Mouse (Mus musculus) cortical plate, adult 2 months (tissue): ENCODE measurements around the gene Csnk2a2. TPM values are rescaled to one million over a fixed set of nuclear protein-coding genes. Genes with fewer than 3 reads are reported as not detected.
A peak's percentile ranks its signal among the peaks of the same experiment; 100 is the strongest.

Experiments used
- H3K27ac ChIP-seq: fragments of 200-500 bp; 2 replicates; pipeline ENCODE4 v1.5.1; 2012; ENCODE audit warnings: low read length, control low read depth, inconsistent platforms; ENCODE audit not compliant: insufficient read depth
- H3K4me1 ChIP-seq: fragments of 200-500 bp; 2 replicates; pipeline ENCODE4 v1.6.1; 2011; ENCODE audit warnings: low read length; ENCODE audit not compliant: control insufficient read depth, insufficient read depth
- H3K4me3 ChIP-seq: fragments of 200-500 bp; 2 replicates; pipeline ENCODE4 v1.5.1; 2011; ENCODE audit warnings: mild to moderate bottlenecking, low read length, control low read depth; ENCODE audit not compliant: insufficient read depth
- CTCF ChIP-seq: fragments of 200-500 bp; IDR thresholded peaks from 2 replicates; pipeline ENCODE4 v1.5.1; 2011; ENCODE audit warnings: mild to moderate bottlenecking, control low read depth, low read length; ENCODE audit not compliant: insufficient read depth; ENCODE audit errors: extremely low read depth
- POLR2A ChIP-seq: fragments of 200-500 bp; IDR thresholded peaks from 2 replicates; pipeline ENCODE4 v1.6.1; 2011; ENCODE audit warnings: mild to moderate bottlenecking, low read length, control low read depth; ENCODE audit not compliant: insufficient read depth; ENCODE audit errors: extremely low read depth
- polyA plus RNA-seq: library from polyadenylated mRNA; depleted of rRNA; stranded (reverse); fragments of >200 nt; gene quantifications from 2 replicates; pipeline ENCODE4 v1.2.3, GENCODE M21; 2012

Gene Csnk2a2
- polyA plus RNA-seq, 1 experiment: 51.3 TPM

DNA sequence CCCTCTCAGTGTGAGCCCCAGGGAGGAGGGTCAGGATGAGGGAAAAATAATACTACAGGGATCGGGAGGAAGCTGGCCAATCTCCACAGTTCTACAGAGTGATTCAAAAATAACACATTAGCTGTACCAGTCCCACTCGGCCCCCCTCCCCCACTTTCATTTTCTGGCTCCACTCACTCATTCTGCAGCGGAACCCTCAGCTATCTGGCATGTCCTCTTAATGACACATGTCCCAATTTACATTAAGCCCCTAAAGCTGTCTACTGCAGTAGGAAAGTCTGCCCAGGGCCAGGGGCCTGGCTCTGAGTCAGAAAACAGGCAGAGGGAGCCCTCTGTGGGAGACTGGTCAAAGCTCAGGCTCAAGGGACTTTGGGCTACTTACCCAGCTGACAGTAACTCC, 59.9 kb downstream of the Csnk2a2 start:
- no peak overlapping the region for H3K4me3 ChIP-seq
- peaks cover 22% of the 10 kb centered on the region for H3K4me1 ChIP-seq

DNA sequence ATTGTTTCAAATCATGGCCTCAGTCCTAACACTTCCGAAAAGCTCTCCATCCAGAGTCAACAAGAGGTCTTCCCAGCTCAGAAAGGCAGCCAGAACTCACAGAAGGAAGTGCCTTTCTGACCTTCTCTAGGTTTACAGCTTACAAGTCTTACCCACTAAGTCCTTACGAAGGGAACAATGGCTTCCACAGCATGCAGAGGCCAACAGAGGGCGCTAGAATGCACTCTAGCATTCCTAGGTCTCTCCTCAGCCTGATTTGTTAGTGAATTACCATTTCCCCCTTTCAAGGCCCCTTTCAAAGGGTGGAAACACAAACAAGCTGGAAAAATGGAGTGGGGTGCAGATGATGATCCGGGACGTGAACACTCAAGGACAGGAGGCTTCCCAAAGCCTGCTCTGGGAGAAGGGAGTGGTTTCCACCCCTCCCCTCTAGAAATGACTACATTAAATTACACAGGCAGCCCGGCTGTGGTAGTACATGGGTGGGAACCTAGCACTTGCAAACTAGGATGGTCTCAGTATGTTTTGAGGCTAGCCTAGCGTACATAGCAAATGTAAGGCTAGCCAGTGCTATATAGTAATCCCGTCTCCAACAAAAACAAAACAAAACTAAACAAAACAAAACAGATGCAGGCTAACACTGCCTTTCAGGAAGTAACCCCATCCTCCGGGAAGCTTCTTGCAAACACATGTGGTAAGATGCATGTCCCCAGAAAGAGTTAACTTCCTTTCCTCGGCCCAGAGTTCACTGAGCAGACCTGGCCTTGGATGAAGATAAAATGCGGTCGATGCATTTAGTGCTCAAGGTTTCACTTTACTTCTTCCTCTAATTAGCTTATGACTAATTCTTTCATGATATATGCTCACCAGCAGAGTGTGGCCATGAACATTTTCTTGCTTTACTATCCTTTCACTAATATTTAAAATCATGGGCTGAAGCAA, 62.0 kb downstream of the Csnk2a2 start:
- H3K27ac ChIP-seq: no peak overlapping the region
- TF ChIP-seq POLR2A (no peak), CTCF (peak; percentile 80)

More for the DNA sequence above, 59.9 kb downstream of the Csnk2a2 start:
- TF ChIP-seq POLR2A (no peak), CTCF (peak; percentile 34; the same call in 1 of the 2 replicates)
- H3K27ac ChIP-seq: no peak overlapping the region

DNA sequence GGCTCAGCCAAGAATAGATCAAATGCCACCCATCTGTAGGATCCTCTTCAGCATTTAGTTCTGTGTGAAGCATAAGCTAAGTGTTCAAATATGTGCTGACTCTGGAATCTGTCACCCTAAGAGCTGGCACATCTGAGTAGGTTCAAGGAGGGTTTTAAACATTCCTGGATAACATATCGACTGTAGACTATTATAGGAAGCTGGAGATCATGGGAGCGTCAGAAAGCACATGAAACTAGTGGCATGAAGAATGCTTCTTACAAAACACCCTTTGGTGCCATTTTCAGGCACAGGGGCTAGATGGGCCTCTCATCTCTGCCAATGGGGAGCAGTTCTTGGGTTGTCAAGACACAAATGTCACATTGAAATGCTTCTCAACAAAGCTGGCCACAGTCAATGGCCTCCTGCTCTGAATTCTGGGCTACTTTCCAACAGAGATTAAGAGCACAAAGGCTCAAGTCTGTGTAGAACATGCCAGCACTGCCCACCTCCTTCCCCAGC, 63.0 kb downstream of the Csnk2a2 start:
- H3K4me3 ChIP-seq: no peak overlapping the region
- H3K27ac ChIP-seq: 0 out of 2 replicates have a peak overlapping the region, but pooled peaks have one; percentile 1
- H3K4me1 ChIP-seq: peaks cover 16% of the 10 kb centered on the region
- TF ChIP-seq POLR2A (no peak), CTCF (no peak)

More for the DNA sequence above, 62.0 kb downstream of the Csnk2a2 start:
- H3K4me3 ChIP-seq: no peak overlapping the region
- H3K4me1 ChIP-seq: peaks cover 22% of the 10 kb centered on the region

DNA sequence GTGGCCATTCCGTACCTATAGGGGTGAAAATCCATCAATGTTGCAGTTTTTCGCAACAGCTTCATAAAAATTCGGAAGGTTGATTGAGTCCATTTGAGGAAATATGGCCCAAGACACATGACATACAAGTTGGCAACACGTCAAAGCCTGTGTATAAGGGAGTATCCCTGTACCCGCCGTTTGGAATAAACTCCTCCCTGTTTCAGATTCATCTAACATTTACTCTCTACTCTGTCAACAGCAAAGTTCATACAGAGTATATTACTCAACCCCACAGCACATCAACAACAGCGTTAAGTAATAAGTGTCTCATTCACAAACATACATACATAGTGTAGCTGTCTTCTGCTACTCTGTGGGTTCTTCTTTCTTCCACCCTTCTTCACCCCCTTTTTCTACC, 65.2 kb downstream of the Csnk2a2 start:
- Histone ChIP-seq H3K4me3 (no peak overlapping the region), H3K27ac (no peak overlapping the region), H3K4me1 (peaks cover 13% of the 10 kb centered on the region)
- no peak for TF ChIP-seq POLR2A
- TF ChIP-seq CTCF: no peak

DNA sequence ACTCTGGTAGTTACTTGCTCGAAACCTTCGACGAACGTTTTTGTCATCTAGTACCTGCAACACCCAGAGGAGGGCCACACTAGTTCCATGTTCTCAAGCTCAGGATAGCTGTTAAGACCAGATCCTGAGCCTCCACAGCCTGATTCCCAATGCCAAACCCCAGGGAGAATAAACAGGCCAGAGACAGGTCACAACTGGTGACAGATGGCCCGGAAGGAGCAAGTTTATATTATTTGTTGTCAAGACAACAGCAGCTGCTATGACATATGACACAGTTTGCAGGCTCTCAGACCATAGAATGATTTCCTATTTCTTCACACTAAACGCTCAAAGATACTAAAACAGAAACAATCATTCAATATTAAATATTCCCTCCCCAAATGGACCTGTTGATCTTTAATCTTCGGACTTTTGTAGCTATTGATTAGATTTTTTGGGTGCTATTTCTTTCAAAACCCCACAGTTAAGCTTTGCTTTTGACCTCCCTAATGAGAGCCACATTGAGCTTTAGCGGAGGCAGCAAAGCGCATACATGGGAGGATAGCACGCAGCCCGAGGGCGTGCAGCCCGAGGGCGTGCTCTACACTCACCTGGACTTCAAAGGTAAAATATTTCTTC, 67.5 kb downstream of the Csnk2a2 start:
- TF ChIP-seq POLR2A (no peak), CTCF (no peak)
- no peak overlapping the region for H3K4me3 ChIP-seq
- no peak overlapping the region for H3K27ac ChIP-seq

DNA sequence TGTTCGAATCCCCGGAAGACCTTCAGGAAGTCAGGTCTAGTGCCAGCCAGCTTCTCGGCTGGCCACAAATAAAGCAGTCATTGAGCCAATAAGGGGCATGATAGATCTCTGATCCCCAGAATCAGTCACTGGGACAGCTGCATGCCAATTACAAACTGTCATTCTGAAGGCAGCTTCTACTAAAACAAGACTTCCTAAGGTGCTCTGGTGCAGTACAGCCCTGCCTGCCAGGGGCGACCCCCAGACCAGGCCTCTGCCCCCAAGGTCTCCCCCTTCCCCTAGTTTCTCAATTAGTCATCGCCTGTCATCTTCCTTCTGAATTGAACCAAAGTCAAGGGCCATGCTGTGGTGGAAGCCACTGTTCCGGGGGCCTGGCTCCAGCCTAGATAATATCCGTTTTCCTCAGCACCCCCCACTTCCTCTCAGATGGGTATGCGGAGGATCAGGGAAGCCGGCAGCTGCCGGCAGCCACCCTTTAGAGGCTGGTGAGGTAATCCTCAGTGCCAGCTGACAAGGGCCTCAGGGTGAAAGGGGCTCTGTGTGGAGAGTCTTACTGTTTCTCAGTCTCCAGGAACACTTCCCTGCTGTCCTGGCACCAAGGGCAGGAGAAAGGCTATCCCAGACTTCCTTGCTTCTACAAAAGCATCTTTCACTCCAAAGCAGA, 78.4 kb downstream of the Csnk2a2 start:
- no peak overlapping the region for H3K4me3 ChIP-seq
- H3K27ac ChIP-seq: no peak overlapping the region
- H3K4me1 ChIP-seq: no peaks in the 10 kb centered on the region
- TF ChIP-seq CTCF: no peak

More for the DNA sequence above, 67.5 kb downstream of the Csnk2a2 start:
- H3K4me1 ChIP-seq: peaks cover 4% of the 10 kb centered on the region

DNA sequence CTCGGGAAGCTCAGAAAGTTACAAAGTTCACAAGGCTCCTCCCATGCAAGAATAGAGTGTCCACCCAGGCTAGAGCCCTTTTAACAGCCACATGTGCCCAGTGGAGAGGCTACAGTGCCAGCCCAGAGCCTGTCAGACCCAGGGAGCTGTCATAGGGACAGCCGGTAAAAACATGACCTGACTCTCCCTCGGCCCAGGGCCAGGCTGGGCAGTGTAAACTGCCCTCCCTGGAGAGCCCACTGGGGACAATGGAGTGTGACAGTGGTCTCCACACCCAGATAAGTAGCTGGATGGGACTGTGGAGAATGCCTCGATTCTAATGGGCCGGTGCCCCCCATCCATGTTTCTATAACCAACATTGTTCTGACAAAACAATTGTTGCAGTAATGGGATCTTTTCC, 80.3 kb downstream of the Csnk2a2 start:
- H3K4me3 ChIP-seq: no peak overlapping the region
- H3K4me1 ChIP-seq: no peaks in the 10 kb centered on the region
- H3K27ac ChIP-seq: no peak overlapping the region
- TF ChIP-seq CTCF: no peak
- no peak for TF ChIP-seq POLR2A

DNA sequence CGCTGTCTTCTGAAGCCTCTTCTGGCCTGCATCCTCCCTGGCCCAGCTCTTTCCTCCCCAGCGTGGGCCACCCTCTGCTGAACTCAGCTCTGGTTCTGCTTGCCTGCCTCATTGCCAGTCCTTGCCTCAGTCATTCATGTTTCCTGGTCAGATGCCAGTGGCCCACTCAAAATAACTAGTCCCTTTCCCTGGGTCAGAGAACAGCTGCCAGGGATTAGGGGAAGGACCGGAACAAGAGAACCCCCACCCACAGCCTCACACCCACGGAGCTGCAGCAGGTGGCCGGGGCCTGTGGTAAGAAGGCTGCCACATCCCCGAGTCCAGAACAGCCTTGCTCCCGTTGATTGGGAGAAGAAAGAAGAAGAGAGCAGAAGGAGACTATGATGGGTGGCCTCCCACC, 88.7 kb downstream of the Csnk2a2 start:
- H3K4me3 ChIP-seq: no peak overlapping the region
- TF ChIP-seq POLR2A (no peak), CTCF (no peak)
- no peaks in the 10 kb centered on the region for H3K4me1 ChIP-seq
- H3K27ac ChIP-seq: no peak overlapping the region

DNA sequence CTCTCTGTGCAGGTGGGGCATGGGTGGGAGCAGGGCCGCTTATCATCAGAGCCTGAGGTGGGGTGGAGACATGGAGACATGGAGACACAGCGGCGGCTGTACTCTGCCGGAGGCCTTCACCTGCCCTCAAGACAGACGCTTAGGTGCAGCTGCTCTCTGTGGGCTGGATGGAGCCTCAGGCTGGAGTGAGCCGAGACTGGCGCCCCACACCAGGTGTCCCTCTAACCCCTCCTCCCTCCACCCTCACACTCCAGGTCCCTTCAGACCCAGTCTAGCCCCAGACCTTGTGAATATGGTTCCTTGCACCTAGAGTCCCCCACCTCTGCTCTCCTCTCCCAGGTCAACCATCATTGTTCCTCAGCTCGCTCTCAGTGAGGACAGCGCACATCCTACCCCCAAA, 90.7 kb downstream of the Csnk2a2 start:
- Histone ChIP-seq H3K27ac (no peak overlapping the region), H3K4me1 (no peaks in the 10 kb centered on the region), H3K4me3 (no peak overlapping the region)
- TF ChIP-seq POLR2A (no peak), CTCF (no peak)

DNA sequence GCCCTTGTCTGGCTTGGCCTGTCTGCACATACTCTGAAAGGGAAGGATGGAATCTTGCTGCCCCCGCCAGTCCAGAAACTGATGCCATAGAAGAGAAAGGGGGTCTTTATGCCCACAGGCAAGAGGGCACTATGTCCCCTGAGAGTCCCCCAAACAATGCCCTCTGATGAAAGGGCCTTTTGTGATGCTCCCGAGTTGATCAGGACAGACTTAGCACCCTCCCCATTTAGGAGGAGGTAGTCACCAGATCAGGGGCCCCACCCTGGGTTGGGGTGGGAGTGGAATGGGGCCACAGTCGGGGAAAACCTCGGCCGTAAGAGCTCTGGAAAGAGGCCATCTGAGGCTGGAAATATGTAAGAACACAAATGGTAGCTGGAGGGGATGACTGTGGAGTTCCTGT, 92.6 kb downstream of the Csnk2a2 start:
- Histone ChIP-seq H3K4me1 (no peaks in the 10 kb centered on the region), H3K4me3 (no peak overlapping the region), H3K27ac (no peak overlapping the region)
- no peak for TF ChIP-seq CTCF
- no peak for TF ChIP-seq POLR2A
